Mouse (Mus musculus): ENCODE measurements around the gene Lsm12. TPM values are rescaled to one million over a fixed set of nuclear protein-coding genes. Genes with fewer than 3 reads are reported as not detected.

The Lsm12 gene
- polyA plus RNA-seq, 1 experiment from 2014 or later, result 92.6 TPM

DNA sequence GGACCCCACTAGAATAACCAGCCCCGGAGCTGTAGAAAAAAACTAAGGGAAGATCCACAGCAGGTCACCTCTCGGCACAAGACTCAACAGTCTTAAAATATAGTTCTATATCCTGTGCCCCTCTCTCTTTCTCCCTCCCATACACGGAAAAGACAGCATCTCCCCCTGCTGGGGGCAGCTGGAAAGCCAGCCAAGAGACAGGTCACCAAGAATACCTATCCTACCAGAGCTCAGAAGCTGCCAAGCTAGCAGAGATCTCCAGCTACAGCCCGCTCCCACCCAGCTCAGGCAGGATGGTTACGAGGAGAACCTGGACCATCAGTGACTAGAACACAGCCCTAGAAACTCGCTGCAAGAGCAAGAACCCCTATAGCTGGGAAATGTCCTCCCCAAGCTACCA, 38.1 kb upstream of the Lsm12 start:
- DNase-seq (peak; percentile 42), ATAC-seq (ENCODE audit: low read depth) (no peak)
- Histone ChIP-seq H3K4me3 (replicated peaks) (no peak overlapping the region), H3K27ac (no peak overlapping the region), H3K9ac (no peak overlapping the region; the same call in 1 of the 2 replicates), H3K4me1 (replicated peaks) (peaks cover 80% of the 10 kb centered on the region), H3K27me3 (peaks cover 37% of the 10 kb centered on the region), H3K36me3 (no peaks in the 10 kb centered on the region), H3K4me2 (no peak overlapping the region), H3K9me3 (replicated peaks) (no peaks in the 10 kb centered on the region)
- 14% methylated on average over 6 of the region's 6 CpGs for WGBS (ENCODE audit: insufficient replicate concordance)

DNA sequence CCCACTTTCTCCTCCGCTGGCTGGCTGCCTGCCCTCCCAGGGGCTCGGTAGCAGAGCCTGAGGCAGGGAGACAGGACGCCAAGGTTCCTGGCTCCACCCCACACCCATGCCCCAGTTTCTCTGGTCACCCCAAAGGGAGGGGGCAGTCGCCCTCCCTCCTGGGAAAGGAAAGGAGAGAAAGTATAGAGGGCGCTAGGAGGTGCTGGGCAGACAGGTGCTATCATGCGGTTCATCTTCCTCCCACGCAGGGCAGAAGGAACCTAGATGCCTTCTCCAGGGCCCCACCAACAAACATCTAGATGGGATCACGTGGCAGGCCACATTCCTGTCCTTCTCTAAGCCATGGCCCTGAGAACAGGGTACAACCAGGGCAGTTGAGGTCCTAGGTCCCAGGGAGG, 36.9 kb upstream of the Lsm12 start:
- H3K4me2 ChIP-seq, result no peak overlapping the region
- H3K4me1 ChIP-seq (replicated peaks), result peaks cover 82% of the 10 kb centered on the region
- no peaks in the 10 kb centered on the region for H3K36me3 ChIP-seq
- H3K9ac ChIP-seq, result no peak overlapping the region
- peaks cover 25% of the 10 kb centered on the region for H3K27me3 ChIP-seq
- no peak for DNase-seq
- no peak for ATAC-seq (ENCODE audit: low read depth)
- WGBS (ENCODE audit: insufficient replicate concordance), result 50% methylated on average over 8 of the region's 8 CpGs
- no peak overlapping the region for H3K4me3 ChIP-seq (replicated peaks)
- H3K27ac ChIP-seq, result no peak overlapping the region
- no peaks in the 10 kb centered on the region for H3K9me3 ChIP-seq (replicated peaks)

DNA sequence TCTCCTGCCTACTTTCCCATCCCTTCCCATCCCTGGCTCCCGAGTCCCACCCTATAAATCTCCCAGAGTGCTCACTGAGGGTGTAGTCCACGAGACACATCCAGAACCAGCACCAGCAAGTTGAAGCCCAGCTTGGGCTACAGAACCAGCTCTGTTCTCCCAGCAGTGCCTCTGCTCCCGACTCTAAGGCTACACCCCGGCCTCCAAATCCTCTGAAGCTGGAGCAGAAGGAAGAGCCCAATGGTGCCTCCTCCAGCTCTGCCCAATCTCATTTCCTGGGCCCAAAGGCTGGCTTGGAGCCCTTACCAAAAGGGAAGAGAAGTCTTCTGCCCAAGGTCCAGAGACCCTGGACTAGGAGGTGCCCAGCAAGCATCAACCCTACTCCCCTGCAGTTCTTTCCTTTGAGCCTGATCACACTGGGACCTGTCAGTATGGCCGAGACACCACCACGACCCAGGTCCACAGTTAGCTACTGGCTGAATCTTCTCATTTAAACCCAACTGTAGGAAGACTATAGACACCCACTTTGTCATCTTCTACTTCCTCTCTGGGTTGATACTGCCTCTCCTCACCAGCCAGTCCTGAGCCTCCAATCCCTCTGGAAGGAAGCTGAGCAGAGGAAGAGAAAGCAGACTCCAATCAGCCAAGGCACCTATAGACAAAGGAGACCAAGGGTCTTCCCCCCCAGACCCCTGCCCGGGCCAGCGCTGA, 36.3 kb upstream of the Lsm12 start:
- H3K4me2 ChIP-seq, result no peak overlapping the region
- H3K4me1 ChIP-seq (replicated peaks), result peaks cover 87% of the 10 kb centered on the region
- H3K4me3 ChIP-seq (replicated peaks), result no peak overlapping the region
- H3K9me3 ChIP-seq (replicated peaks), result no peaks in the 10 kb centered on the region
- 57% methylated on average over 8 of the region's 8 CpGs for WGBS (ENCODE audit: insufficient replicate concordance)
- no peak overlapping the region for H3K9ac ChIP-seq
- no peak for DNase-seq
- no peaks in the 10 kb centered on the region for H3K36me3 ChIP-seq
- ATAC-seq (ENCODE audit: low read depth), result no peak
- peaks cover 19% of the 10 kb centered on the region for H3K27me3 ChIP-seq
- H3K27ac ChIP-seq, result no peak overlapping the region

DNA sequence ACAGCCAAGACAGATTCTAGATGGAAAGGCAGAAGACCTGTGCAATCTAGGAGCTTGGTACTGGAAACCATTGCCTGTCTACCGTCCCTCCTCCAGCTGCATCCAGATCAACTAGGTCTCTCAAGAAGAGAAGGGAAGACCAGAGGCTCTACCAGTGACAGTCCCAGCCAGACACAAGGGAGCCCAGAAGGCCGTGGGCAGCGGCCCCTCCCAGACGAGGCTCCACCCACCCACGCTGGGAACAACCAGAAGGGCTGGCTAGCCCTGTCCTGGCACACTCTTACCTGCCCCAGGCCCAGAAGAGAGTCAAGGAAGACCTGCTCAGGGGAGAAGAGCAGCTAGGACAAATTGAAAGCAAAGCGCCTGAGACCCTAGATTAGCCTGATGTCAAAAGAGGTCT, 35.4 kb upstream of the Lsm12 start:
- no peak overlapping the region for H3K27ac ChIP-seq
- peaks cover 92% of the 10 kb centered on the region for H3K4me1 ChIP-seq (replicated peaks)
- 0 out of 2 replicates have a peak overlapping the region, but pooled peaks have one; percentile 85 for H3K4me2 ChIP-seq
- H3K9ac ChIP-seq, result 0 out of 2 replicates have a peak overlapping the region, but pooled peaks have one; percentile 11
- ATAC-seq (ENCODE audit: low read depth) (no peak), DNase-seq (no peak)
- no peak overlapping the region for H3K4me3 ChIP-seq (replicated peaks)
- H3K27me3 ChIP-seq, result peaks cover 13% of the 10 kb centered on the region
- H3K9me3 ChIP-seq (replicated peaks), result no peaks in the 10 kb centered on the region
- 36% methylated on average over 6 of the region's 6 CpGs for WGBS (ENCODE audit: insufficient replicate concordance)
- no peaks in the 10 kb centered on the region for H3K36me3 ChIP-seq

DNA sequence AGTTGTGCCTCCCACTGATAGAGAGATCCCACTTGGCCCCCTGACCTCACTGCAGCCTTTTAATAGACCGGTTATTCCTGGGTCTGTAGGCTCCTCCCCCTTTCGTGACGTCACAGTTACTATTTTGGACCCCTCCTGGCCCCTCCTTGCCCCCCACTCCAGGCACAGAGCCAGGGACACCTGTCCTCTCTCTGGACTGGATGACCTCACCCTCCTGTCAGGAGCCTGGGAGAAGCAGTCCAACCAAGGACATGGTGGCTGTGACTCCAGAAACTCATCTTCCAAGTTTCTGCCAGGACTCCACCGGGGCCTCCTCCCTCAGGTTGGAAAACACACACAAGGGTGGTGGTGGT, 34.9 kb upstream of the Lsm12 start:
- H3K4me2 ChIP-seq, result 0 out of 2 replicates have a peak overlapping the region, but pooled peaks have one; percentile 85
- H3K4me3 ChIP-seq (replicated peaks), result no peak overlapping the region
- peaks cover 10% of the 10 kb centered on the region for H3K27me3 ChIP-seq
- H3K9me3 ChIP-seq (replicated peaks), result no peaks in the 10 kb centered on the region
- H3K9ac ChIP-seq, result no peak overlapping the region
- DNase-seq (no peak), ATAC-seq (ENCODE audit: low read depth) (no peak)
- H3K4me1 ChIP-seq (replicated peaks), result peaks cover 94% of the 10 kb centered on the region
- no peaks in the 10 kb centered on the region for H3K36me3 ChIP-seq
- no peak overlapping the region for H3K27ac ChIP-seq
- 39% methylated on average over 4 of the region's 4 CpGs for WGBS (ENCODE audit: insufficient replicate concordance)

DNA sequence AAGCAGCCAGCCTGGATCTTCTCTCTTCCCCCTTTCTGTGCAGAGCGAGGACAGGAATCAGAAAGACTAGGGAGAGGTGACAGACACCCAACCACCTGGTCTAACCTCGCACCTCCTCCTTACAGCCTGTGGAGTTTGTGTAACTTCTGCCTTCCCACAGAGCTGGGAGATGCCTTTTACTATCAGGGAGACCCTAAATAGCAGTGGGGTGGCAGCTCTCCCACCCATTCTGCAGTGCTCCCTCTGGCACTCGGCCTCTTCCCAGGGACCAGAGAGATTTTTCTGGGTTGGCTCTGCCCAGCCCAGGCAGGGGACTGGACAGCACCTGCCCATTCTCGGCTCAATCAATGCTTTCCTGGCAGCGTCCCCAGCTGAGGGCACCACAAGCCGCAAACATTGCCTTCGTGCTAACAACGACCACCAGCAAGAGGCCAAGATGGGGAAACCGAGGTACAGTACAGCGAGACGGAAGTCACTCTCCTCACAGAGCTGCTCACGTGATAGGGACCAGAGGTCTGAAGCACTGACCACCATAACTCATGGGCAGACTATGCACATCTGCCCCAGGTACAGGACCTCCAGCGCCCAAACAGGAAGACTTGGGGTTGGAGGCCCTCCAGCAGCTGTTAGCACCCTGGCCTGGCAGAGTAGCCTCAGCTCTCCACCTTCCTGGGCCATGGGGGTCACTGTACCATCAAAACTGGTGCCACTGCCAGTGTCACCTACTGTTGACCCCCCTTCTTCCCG, 34.3 kb upstream of the Lsm12 start:
- Histone ChIP-seq H3K4me1 (replicated peaks) (peaks cover 94% of the 10 kb centered on the region), H3K9ac (peak overlapping the region; percentile 69), H3K27ac (peak overlapping the region; percentile 71), H3K36me3 (no peaks in the 10 kb centered on the region), H3K4me2 (peak overlapping the region; percentile 85), H3K27me3 (peaks cover 4% of the 10 kb centered on the region), H3K4me3 (replicated peaks) (peak overlapping the region; percentile 61), H3K9me3 (replicated peaks) (no peaks in the 10 kb centered on the region)
- 52% methylated on average over 14 of the region's 14 CpGs for WGBS (ENCODE audit: insufficient replicate concordance)
- DNase-seq, result no peak
- ATAC-seq (ENCODE audit: low read depth), result no peak

DNA sequence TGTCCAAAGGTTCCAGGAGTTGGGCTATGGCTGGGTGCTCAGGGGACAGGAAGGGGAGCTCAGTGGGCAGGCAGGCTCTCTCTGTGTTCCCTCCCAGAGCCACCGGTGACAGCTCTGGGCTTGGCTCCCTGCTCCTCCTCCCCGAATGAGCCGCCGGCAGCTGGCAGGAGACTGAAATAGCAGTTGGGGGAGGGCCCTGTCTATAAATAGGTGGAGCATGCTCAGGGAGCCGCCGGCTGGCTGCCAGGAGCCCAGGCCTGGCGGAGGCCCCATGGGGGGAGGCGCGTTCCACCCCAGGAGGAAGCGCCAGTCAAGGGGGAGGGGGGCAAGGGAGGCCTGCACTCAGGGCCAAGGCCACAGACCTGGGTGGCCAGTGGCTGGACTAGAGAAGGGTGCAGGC, 33.7 kb upstream of the Lsm12 start:
- Histone ChIP-seq H3K27ac (peak overlapping the region; percentile 71), H3K9me3 (replicated peaks) (no peaks in the 10 kb centered on the region), H3K4me3 (replicated peaks) (peak overlapping the region; percentile 61), H3K4me2 (peak overlapping the region; percentile 85), H3K9ac (peak overlapping the region; percentile 69), H3K36me3 (no peaks in the 10 kb centered on the region), H3K27me3 (peaks cover 4% of the 10 kb centered on the region; the same call in 1 of the 2 replicates), H3K4me1 (replicated peaks) (peaks cover 94% of the 10 kb centered on the region)
- 0% methylated on average over 10 of the region's 10 CpGs for WGBS (ENCODE audit: insufficient replicate concordance)
- ATAC-seq (ENCODE audit: low read depth) (peak; percentile 85), DNase-seq (peak; percentile 78)

DNA sequence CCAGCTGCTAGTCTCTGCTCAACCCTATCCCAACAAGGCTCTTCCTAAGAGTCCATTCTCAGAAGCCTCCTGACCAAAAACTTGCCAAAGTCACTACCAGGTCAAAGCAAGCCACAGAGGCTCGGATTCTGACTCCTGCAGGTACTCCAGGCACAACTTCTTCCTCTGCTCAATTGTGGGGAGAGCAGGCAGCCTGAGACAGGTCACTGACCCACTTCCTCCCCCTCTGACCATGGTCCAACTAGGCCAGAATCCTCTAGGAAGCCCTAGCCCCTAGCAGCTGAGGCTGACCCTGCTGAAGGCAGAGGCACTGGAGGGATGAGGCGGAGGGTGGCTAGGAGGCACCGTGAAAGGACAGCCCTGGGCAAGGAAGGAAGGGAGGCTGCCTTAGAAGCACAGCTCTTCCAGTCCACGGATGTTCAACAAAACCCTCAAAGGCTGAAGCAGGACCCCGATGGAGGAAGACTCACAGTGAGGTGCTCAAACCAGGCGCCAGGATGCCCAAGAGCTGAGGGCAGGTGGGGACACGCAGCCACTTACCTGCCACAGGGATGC, 32.9 kb upstream of the Lsm12 start:
- H3K4me3 ChIP-seq (replicated peaks), result peak overlapping the region; percentile 61
- peak overlapping the region; percentile 69 for H3K9ac ChIP-seq
- peaks cover 92% of the 10 kb centered on the region for H3K4me1 ChIP-seq (replicated peaks)
- H3K4me2 ChIP-seq, result peak overlapping the region; percentile 85
- DNase-seq (no peak), ATAC-seq (ENCODE audit: low read depth) (no peak)
- no peaks in the 10 kb centered on the region for H3K9me3 ChIP-seq (replicated peaks)
- 32% methylated on average over 7 of the region's 7 CpGs for WGBS (ENCODE audit: insufficient replicate concordance)
- no peaks in the 10 kb centered on the region for H3K36me3 ChIP-seq
- H3K27ac ChIP-seq, result peak overlapping the region; percentile 71
- H3K27me3 ChIP-seq, result no peaks in the 10 kb centered on the region; the same call in 1 of the 2 replicates

DNA sequence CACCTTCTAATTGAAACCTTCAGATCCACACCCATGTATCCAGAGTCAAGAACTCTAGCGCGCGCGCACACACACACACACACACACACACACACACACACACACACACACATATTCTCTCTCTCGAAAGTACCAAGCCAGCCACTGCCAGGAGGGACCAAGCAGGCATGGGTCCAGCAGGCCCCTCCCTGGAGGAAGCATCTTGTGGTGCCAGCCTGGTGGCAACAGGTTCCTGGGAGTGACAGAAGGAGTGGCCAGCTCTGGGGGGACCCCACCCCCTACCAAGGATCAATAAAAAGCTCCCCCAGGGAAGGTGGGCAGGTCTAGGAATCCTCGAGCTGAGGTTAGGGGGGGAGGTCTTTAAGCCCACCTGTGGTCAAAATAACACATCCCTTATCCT, 32.3 kb upstream of the Lsm12 start:
- no peak overlapping the region for H3K27ac ChIP-seq
- H3K4me1 ChIP-seq (replicated peaks), result peaks cover 90% of the 10 kb centered on the region
- peak overlapping the region; percentile 61 for H3K4me3 ChIP-seq (replicated peaks)
- H3K9ac ChIP-seq, result peak overlapping the region; percentile 69; the same call in 1 of the 2 replicates
- WGBS (ENCODE audit: insufficient replicate concordance), result 52% methylated on average over 6 of the region's 6 CpGs
- peak overlapping the region; percentile 85 for H3K4me2 ChIP-seq
- H3K9me3 ChIP-seq (replicated peaks), result no peaks in the 10 kb centered on the region
- no peaks in the 10 kb centered on the region for H3K36me3 ChIP-seq
- no peak for ATAC-seq (ENCODE audit: low read depth)
- DNase-seq, result no peak
- no peaks in the 10 kb centered on the region; the same call in 1 of the 2 replicates for H3K27me3 ChIP-seq

DNA sequence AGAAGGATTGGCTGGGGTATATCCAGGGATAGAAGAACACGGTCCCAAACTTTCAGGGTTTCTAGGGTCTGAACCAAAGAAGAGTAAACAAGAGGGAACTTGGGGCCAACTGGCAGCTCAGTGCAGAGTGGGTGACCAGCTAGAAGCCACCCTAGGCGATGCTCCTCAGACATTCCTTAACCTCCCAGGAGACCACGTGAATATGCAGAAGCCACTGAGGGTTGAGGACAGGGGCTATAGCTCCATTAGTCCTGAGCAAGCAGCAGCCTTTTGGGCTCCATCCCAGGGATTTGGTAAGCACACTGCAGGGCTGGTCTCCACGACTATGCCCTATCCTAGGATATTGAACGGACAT, 31.8 kb upstream of the Lsm12 start:
- ATAC-seq (ENCODE audit: low read depth) (no peak), DNase-seq (no peak)
- H3K4me2 ChIP-seq, result peak overlapping the region; percentile 85
- peaks cover 91% of the 10 kb centered on the region for H3K4me1 ChIP-seq (replicated peaks)
- peak overlapping the region; percentile 54 for H3K27ac ChIP-seq
- H3K4me3 ChIP-seq (replicated peaks), result peak overlapping the region; percentile 61; the same call in 1 of the 2 replicates
- no peaks in the 10 kb centered on the region; the same call in 1 of the 2 replicates for H3K27me3 ChIP-seq
- H3K36me3 ChIP-seq, result 0 out of 2 replicates have a peak, but pooled peaks cover 2% of the 10 kb centered on the region
- 55% methylated on average over 5 of the region's 5 CpGs for WGBS (ENCODE audit: insufficient replicate concordance)
- no peak overlapping the region for H3K9ac ChIP-seq
- no peaks in the 10 kb centered on the region for H3K9me3 ChIP-seq (replicated peaks)

Measured in liver, embryonic 13.5 days (tissue).